Mouse (Mus musculus) liver, embryonic 12.5 days (tissue): ENCODE results near the gene Plk2. TPM values are rescaled to one million over a fixed set of nuclear protein-coding genes. Genes with fewer than 3 reads are reported as not detected.

Source experiments
- polyA plus RNA-seq: library from polyadenylated mRNA; unstranded; fragments of >200 nt; fragmentation: Nextera tagmentation; extraction: Ambion mirVana; gene quantifications from 2 replicates; pipeline ENCODE4 v1.2.1, GENCODE M21; 2016

The Plk2 gene
- polyA plus RNA-seq, 1 experiment from 2014 or later, result 12.7 TPM

Other genes starting within 250 kb of the Plk2 start
- not detected in 2 replicates for gene Rab3c, start 114.0 kb upstream of the Plk2 start, polyA plus RNA-seq
- gene Gapt, start 37.8 kb upstream of the Plk2 start, polyA plus RNA-seq, result 1.1 and 2.0 TPM in 2 replicates